Mouse (Mus musculus): Measurements from ENCODE around the gene Wiz.

Wiz gene

DNA sequence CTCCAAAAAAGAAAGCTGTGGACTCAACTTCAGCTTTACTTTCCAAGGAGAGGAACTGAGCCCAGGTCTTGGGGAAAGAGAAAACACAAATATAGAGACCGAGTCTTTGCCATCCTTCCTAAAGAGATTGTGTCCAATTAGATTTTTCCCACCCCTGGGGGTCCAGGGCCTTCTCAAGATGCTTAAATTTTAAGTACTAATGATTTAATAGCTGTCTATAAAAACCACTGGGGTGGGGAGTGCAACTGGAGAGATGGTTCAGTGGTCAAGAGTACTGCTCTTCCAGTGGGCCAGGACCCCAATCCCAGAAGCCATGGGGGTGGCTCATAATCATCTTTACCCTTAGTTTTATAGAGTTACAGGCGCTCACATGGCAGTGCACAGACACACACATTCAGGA lies 40.8 kb downstream of the Wiz start:
- DNase-seq, result no peak

DNA sequence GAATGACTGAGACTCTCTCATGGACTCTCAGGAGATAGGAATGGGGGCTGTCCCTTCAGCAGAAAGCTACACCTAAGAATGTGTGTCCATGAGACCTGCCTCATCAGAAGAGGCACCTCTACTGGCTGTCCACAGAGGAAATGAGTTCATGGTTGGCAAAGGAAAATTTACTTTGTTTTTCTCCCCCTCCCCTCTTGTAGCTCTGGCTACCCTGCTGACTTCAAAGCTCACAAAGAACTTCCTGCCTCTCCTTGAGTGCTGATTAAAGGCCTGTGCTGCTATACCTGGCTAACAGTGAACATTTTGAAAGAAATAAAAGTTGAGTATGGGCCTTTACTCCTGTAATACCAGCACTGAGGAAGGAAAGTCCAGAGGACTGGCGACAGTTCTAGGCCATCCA lies 48.1 kb downstream of the Wiz start:
- no peak for DNase-seq

DNA sequence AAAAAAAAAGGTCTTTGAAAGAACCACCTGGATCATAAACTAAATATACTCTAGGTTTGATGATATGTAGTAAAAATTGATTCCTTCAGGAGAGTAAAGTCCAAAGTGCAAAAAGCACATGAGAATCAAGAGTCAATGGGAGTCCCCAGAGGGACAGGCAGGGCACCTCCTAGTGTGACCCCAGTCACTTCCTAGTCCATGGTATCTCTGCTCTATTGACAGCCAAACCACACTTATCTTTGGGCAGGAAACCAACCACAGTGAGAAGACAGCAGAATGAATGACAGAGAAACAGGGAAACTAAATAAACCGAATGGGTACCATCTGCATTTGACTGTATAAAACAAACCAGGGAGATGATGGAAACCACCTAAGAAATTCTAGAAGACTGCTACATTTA lies 49.1 kb downstream of the Wiz start:
- DNase-seq, result no peak

DNA sequence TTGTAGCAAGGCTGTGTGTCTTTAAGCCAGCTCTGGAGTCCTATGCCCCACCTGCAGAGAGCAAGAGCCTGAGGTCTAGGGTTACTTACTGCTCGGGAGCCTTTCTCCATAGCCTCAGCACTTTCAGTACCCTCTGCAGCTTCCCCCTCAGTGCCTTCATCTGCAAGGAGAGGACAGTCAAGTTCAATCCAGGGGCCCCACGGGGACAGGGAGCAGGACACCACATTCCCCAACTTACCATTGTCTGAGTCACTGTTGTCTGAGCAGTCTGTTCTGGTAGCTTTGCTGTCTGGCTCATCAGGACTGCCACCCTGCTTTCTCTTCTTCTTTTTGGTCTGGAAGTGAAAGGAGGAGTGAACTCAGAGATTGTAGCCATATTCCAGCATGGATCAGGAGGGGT lies 53.4 kb downstream of the Wiz start:
- DNase-seq, result no peak

DNA sequence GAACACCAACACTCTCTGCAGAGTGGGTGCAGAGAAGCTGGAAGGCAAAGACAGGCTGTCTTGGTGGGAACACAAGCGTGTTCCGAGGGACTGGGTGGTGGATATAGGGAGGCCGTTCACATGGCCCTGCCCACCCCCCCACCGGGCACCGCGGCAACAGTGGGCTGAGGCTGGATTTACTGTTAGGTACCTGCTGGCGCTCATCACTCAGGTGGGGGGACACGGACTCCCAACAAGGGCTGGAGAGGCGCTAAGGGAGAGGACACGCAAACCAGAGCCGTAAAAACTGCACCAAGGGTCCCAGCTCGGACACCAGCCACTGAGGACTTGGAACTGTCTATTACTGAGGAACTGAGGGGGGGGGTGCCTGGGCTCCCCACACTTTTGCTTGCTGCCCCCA lies 54.3 kb downstream of the Wiz start:
- DNase-seq, result no peak

DNA sequence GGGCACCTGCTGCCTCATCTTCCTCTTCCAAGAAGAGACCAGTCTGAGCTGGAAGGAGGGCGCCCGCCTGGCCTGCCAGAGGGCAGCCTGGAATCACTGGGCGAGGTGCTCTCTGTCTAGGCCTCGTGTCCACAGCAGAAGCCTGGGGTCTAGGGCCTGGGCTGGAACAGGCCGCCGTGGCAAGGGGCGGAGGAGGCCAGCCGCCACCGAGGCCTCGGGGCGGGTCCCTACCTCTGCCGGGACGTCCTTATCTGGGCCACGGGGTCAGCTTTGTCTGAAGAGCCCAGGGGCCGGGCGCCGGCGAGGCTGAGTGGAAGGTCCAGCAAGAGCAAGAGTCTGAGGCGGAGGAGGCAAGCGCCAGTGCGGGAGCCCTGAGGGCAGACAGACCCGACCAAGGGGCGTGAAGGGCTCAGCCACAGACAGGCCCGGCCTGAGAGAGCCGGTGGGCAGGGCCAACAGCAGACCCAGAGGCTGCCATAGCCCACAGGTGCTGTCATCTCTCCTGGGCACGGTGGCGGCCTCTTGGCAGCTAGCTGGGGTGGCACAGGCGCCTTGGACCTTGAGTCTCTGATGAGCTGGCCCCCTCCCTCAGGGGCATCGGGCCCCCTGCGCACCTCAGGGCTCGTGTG lies 55.5 kb downstream of the Wiz start:
- no peak for DNase-seq

DNA sequence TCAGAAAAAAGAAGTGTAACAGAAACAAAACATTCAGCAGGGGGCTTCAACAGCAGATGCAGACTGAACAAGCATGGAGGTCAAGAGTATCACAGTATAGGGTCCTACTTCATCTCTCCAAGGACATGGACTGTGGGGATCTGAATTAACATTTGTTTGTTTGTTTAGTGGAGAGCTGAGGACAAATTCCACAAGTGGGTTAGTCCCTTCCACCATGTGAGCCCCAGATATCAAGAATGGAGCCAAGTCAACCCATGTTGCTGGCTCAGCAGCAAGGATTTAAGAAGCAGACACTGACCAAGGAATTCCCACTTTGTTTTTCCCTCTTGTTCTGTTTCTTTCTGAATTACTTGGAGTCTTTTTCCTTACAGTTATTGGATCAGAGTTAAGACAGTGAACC lies 61.7 kb downstream of the Wiz start:
- no peak for DNase-seq

DNA sequence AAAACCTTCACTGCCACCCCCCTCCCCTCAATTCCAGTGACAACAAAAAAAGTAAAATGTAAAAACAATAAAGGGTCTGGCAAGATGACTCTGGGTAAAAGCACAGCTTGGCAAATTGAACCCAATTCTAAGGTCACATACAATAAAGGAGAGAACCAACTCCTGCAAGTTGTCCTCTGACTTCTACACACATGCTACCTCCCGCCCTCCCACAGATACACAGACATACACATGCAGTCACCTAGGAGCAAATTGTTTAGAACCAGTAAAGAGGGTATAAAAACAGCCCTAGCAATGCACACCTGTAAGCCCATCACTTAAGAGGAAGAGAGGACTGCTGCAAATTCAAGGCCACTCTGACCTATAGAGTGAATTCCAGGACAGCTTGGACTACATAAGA lies 66.4 kb downstream of the Wiz start:
- no peak for DNase-seq

DNA sequence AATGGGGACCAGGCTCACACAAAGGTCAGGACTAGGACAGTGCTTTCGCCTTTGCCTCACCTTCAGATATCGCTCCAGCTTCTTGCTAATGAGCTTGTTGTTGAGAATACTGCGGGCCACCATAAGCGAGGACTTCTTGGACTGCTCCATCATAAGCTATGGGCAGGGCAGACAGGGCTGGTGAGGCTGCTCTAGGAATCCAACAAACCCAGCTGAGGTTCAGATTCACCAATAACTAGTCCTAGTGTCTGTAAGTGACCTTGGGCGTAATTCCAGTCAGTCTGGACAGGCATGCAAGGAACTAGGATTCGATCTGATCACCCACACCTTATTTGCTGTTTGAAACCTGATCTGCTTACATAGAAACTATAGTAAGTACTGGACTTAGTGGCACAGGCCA lies 67.4 kb downstream of the Wiz start:
- DNase-seq, result no peak

DNA sequence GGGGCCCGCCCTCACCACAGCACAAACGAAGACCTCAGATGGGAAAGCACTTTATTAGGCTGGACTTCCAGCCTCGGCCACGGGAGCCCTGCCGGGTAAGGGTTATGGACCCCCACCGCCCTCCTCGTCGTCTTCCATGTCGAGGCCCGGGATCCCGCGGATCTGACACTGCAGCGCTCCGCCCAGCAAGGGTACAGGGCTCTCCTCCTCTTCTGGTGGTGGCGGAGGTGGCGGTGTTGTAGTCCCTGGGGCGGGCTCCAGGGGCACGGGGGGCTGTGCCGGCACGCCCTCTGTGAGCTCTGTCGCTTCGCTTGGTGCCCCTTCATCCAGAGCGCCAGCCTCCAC lies 67.9 kb downstream of the Wiz start:
- DNase-seq, result no peak

DNA sequence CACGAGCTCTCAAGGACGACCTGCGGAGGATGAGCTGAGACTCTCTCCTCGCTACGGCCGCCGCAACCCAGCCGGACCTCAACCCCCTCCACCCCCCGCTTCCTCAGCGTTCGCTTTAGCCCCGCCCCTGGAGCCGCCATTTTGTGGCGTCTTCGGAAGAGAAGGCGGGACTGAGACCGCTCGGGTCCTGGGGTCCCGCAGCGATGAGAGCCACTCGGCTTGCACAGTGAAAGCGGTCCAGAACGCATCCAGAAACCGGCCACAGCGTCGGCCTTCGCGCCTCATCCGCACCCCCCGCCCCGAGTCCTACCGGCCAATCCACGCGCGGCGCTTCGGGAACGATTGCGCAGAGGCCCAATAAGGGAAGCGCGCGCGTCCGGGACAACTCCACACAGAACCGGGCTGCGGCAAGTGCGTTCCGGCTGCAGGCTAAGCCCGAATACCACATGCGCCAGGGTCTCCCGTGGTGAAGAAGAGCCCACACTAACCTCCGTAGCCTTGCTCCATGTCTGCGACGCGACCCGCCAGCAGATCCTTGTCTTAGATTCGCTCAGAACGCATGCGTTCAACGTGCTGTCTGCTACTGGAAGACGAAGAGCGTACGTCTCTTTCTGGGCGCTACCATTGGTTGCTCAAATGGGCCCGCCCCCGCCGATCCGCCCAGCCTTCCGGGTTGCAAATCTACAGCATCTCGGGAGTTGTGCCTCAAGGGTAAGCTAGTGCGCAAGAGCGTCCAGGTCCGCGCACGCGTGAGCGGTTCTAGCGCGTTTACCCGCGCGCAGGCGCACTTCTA lies 68.4 kb downstream of the Wiz start, which contains the start of gene Akap8:
Gene Akap8, minus strand, starts transcription at position 642 of the 793 bp plus-strand sequence.
- peak; percentile 97 to 98 for DNase-seq

DNA sequence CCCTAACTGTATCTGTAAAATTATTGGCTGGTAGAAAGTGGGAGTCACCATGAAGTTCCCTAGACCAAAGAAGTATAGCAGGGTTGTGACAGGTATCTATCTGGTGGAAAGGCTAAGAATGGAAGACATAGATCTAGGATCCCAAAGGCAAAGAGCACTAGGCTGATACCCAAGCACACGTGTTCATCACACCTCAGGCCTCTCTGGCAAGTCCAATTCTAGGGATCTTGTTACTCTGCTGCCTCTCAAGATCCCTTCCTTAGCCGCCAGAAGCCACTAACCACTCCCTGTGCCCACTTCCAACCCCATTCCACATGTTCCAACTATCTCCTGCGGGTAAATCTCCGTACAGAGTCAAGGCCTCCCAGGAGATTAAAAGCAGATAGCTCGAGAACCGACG lies 69.3 kb downstream of the Wiz start:
- no peak for DNase-seq

DNA sequence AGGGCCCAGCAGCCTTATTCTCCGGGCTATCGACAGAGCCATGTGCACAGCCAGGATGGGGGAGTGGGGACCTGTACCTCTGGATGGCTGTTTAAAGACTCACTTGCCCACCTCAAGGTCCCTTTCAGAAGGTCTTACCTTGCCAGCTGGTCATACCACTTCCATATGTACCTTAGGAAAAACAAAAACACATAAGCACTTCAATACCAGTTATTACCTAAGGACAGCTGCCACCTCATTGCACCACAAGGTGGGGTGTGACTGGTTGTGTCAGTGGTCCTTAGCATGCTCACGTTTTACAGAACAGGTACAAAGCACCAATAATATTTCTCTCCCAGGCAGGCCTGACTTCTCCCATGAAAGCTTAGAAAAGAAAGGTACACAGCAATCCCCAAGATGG lies 71.5 kb downstream of the Wiz start:
- DNase-seq, result no peak

DNA sequence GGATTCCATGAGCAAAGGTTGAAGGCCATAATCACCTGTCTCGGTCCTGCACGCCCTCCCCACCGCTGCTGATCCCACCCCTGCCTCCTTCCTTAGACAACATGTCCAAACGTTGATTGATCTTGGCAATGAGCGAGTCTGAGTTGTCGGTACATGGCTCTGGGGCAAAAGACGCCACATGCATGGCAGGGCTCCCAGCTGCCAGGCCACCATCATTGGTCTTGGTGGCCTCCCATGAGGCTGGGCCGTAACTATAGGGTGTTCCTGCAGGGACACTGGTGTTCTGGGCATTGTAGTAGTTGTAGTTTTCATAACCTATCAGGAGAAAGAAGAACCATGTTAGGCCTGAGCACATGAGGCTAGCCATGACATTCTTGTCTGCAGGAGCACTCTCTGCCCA lies 72.2 kb downstream of the Wiz start:
- no peak for DNase-seq

DNA sequence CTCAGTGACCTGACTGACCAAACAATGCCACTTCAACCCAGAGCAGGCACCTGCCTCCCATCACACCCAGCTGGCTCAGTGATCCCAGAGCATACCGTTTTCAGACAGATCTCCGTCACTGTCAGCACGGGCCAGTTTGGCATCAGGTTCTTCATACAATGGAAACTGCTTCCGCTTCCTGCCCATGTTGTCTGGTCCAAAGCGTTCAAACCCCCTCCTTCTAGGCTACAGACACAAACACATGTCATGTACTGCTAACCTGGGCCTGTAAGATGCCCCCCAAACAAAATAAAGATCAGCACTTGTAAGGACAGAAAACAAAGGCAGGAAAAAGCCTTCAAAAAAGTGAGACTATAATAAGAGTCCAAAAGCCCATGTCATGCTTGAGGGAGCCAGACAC lies 73.7 kb downstream of the Wiz start:
- DNase-seq, result no peak

DNA sequence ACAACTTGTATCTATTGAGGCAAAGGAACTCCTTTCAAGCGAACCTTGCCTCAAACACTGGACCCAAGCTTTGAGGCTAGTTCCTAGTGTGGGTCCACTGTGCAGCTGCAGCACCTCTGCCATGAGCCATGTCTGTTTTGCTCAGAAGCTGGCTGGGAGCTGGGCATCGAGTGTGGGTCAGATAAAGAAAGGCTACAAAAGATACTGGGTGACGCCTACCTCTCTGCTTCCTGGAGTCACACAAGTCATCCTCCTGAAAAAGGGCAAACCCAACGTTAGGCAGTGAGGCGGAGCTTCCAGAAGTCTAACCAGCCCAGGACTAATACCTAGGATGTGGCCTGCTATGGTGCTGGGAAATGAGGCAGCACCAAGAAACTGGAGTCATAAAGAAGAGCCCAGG lies 75.3 kb downstream of the Wiz start:
- no peak for DNase-seq

DNA sequence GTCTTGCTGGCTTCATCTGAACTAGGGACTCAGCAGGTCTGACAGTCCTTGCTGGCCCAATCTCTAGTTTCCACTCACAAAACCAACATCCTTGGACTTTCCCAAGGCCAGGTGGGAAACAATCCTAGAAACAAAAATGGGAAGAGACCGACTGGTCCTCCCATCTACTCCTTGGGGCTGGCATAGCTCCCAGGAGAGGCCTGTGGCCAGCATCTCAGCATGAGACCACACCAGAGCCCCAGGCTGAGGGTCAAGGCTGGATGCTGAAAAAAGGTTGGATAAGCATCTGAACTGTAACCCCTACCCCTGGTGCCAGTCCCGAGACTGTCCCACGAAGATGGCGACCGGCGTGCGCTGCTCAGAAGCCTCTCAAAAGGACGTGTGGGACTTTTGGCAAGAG lies 76.4 kb downstream of the Wiz start:
- DNase-seq, result peak; percentile 52 to 60

DNA sequence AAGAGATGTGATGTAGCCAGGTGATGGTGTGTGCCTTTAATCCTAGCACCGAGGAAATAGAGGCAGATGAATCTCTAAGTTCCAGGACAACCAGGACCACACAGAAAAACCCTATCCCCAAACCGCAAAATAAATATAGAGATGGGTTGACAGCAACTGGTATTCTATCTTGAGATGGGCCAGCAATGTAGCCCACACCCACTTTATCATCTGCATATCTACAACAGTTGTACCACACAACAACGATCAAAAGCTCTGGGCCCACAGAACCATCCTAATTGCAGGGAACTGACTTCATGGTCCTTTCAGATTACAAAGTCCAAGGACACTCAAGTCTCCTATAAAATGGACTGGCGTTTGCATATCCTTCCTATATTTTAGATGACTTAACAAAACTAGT lies 81.3 kb downstream of the Wiz start:
- DNase-seq, result no peak

All from cerebellum, postnatal 36 days (tissue).